Mouse (Mus musculus): ENCODE data around the gene Sptlc2. TPM values are rescaled to one million over a fixed set of nuclear protein-coding genes. Genes with fewer than 3 reads are reported as not detected.
"Not testable (repeated sequence)": the region's sequence is repeated elsewhere in the genome, so short reads cannot be mapped to it uniquely, and the experiment has no call there.

Gene Sptlc2
- total and polyA plus RNA-seq, 2 experiments from 2014 or later: 32.8 to 86.9 TPM

DNA sequence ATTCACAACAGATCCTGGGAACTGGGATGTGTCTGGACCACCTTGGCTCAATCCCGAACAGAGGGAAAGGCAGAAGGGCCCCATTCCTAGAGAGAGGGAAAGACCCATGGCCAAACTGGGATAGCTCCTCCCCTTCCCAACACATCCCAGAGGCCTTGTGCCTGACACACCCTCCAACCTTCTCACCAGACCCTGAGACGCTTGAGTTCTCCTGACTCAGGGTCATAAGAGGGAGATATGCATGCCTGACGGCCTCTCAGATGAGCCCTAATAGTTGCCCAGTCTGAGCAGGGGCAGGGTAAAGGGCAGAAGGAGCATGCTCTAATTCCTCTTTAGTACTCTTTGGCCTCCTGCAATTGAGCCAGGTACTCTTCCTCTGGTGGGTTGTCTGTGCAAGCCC lies 108.8 kb downstream of the Sptlc2 start:
- Histone ChIP-seq H3K9ac (replicated peaks; ENCODE audit: low read length) (no peak overlapping the region), H3K27me3 (ENCODE audit: insufficient read depth, low read length) (no peaks in the 10 kb centered on the region), H3K4me1 (ENCODE audit: insufficient read depth, low read length) (no peaks in the 10 kb centered on the region), H3K4me2 (ENCODE audit: low read depth, low read length) (no peak overlapping the region), H3K36me3 (ENCODE audit: insufficient read depth, low read length) (peaks cover 10% of the 10 kb centered on the region), H3K4me3 (ENCODE audit: low read length) (no peak overlapping the region), H3K27ac (no peak overlapping the region), H3K9me3 (ENCODE audit: low read length) (no peaks in the 10 kb centered on the region)
- DNase-seq (ENCODE audit: low spot score): no peak
- TF ChIP-seq CTCF (IDR thresholded peaks at IDR 0.05; ENCODE audit: low read depth): no peak
- 69% methylated on average over 3 of the region's 3 CpGs for WGBS
- ATAC-seq: no peak

DNA sequence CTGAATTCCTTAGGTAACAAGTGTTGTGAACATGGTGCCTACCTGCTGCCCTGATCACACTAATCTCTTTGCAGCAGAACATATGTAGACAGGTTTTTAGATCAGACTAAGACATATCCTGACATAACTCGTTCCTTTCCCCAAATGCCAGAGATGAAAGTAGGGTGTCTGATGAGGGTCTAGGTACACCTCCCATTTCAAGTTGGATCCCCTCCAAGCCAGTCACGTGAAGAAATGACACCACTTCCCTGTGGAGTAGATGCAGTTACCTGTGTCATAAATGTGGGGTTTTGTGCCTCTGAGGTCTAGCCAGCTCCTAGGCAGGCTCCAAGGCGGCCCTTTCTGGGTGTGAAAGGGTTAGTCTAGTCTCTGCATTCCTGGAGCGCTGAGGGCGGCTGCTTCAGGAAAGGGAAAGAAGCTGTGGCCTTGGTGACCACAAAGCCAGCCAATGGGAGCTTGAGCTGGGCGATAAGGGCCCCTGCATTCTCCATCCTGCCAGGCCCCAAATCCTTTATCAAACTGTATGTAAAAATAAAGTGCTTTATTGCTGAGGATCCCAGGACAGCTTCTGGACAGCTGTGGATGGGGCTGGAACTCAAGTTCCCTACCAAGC lies 109.9 kb downstream of the Sptlc2 start:
- Histone ChIP-seq H3K4me1 (ENCODE audit: insufficient read depth, low read length) (no peaks in the 10 kb centered on the region), H3K4me3 (ENCODE audit: low read length) (no peak overlapping the region), H3K4me2 (ENCODE audit: low read depth, low read length) (no peak overlapping the region), H3K27me3 (ENCODE audit: insufficient read depth, low read length) (no peaks in the 10 kb centered on the region), H3K9ac (replicated peaks; ENCODE audit: low read length) (no peak overlapping the region), H3K36me3 (ENCODE audit: insufficient read depth, low read length) (peaks cover 19% of the 10 kb centered on the region), H3K9me3 (ENCODE audit: low read length) (no peaks in the 10 kb centered on the region), H3K27ac (no peak overlapping the region)
- DNase-seq (ENCODE audit: low spot score) (no peak), ATAC-seq (no peak)
- no peak for TF ChIP-seq CTCF (IDR thresholded peaks at IDR 0.05; ENCODE audit: low read depth)
- WGBS: 29% methylated on average over 6 of the region's 6 CpGs

DNA sequence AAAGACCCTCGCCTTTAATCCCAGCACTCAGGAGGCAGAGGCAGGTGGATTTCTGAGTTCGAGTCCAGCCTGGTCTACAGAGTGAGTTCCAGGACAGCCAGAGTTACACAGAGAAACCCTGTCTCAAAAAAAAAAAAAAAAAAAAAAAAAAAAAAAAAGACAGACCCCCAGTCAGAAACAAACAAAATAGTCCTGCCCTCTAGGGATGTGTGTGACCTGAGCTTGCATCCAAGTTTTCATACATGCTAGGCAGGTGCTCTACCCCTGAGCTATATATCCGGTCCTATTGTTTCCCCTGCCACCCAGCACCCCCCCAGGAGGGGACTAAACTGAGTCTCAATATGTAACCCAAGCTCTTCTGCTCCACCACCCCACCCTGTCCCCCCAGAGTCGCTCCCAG lies 110.9 kb downstream of the Sptlc2 start:
- H3K4me2 ChIP-seq (ENCODE audit: low read depth, low read length); ATAC-seq; H3K27me3 ChIP-seq (ENCODE audit: insufficient read depth, low read length); DNase-seq (ENCODE audit: low spot score); H3K9ac ChIP-seq (replicated peaks; ENCODE audit: low read length); H3K9me3 ChIP-seq (ENCODE audit: low read length); H3K4me3 ChIP-seq (ENCODE audit: low read length); H3K4me1 ChIP-seq (ENCODE audit: insufficient read depth, low read length); H3K27ac ChIP-seq: not testable (repeated sequence)
- WGBS: 86% methylated on average over 4 of the region's 4 CpGs
- H3K36me3 ChIP-seq (ENCODE audit: insufficient read depth, low read length): peaks cover 29% of the 10 kb centered on the region

DNA sequence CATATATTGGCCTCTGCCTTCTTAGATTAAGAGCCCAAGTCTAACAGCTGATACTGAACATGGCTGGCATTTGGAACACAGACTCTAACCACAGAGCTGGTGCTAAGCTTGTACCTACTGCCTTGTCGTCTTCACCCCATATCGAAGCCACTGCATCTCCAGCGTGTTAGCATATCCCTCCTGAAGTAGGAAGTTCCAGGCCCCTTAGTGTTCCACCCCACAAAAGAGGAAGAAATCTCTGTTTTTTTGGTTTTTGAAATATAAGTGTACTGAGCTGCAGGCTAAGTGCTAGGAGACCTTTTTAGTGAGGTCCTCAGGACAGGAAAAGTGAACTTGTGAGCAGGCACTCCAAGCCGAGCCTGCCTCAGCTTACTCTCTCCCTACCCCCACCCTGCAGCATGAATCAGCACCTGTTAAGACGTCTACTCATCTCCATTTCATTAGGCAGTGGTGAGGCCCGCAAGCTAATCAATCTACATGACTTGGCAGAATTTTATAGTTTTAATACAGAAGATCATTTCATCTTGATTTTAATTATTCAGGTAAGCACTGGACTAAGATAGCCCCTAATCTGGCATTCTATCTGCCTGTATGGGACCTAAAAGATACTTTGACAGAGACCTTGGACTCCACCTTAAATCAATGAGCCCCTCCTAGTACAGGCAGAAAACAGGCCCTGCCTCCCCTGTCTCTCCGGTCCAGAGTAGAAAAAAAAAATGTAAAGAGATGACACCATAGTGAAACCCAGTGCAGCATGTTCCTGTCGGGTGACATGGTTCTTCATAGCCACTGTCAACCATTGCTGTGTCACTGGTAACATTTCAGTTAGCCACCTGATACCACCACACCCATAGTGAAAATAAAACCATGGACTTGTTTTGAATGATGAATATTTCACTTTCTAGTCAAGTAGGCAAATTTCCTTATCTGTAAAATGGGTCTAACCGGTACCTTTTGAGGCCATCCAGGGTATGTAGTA lies 113.0 kb downstream of the Sptlc2 start:
- H3K4me3 ChIP-seq (ENCODE audit: low read length): no peak overlapping the region
- no peak overlapping the region for H3K9ac ChIP-seq (replicated peaks; ENCODE audit: low read length)
- H3K4me1 ChIP-seq (ENCODE audit: insufficient read depth, low read length): no peaks in the 10 kb centered on the region
- peaks cover 50% of the 10 kb centered on the region for H3K36me3 ChIP-seq (ENCODE audit: insufficient read depth, low read length)
- no peak overlapping the region for H3K27ac ChIP-seq
- no peaks in the 10 kb centered on the region for H3K27me3 ChIP-seq (ENCODE audit: insufficient read depth, low read length)
- no peak for DNase-seq (ENCODE audit: low spot score)
- TF ChIP-seq CTCF (IDR thresholded peaks at IDR 0.05; ENCODE audit: low read depth): no peak
- no peak overlapping the region for H3K4me2 ChIP-seq (ENCODE audit: low read depth, low read length)
- WGBS: 85% methylated on average over 9 of the region's 9 CpGs
- no peak for ATAC-seq
- no peaks in the 10 kb centered on the region for H3K9me3 ChIP-seq (ENCODE audit: low read length)

DNA sequence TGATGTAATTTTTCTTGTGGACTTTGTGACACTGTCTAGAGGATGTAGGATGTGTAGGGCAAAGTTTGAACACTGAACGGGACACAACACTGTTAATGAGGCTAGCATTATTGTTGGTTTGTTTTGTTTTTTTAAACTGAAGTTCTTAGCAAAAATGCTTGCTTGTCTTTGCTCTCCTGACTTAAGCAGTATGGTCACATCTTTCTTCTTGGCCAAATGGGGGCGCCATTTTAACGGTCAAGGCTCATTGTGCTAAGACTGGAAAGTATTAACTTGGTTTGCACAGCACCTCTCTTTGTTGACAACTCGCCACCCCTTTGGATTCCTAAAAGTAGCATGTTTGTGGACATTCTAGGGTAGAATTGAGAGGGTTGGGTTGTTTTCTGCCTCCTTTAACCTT lies 120.5 kb downstream of the Sptlc2 start:
- Histone ChIP-seq H3K9me3 (ENCODE audit: low read length) (no peaks in the 10 kb centered on the region), H3K9ac (replicated peaks; ENCODE audit: low read length) (peak overlapping the region; percentile 86), H3K36me3 (ENCODE audit: insufficient read depth, low read length) (peaks cover 38% of the 10 kb centered on the region), H3K4me3 (ENCODE audit: low read length) (peak overlapping the region; percentile 84), H3K27me3 (ENCODE audit: insufficient read depth, low read length) (no peaks in the 10 kb centered on the region), H3K4me2 (ENCODE audit: low read depth, low read length) (peak overlapping the region; percentile 84), H3K27ac (no peak overlapping the region), H3K4me1 (ENCODE audit: insufficient read depth, low read length) (no peaks in the 10 kb centered on the region; the same call in 1 of the 2 replicates)
- peak; percentile 63 for TF ChIP-seq CTCF (IDR thresholded peaks at IDR 0.05; ENCODE audit: low read depth)
- ATAC-seq: no peak
- WGBS: 24% methylated on average over 4 of the region's 4 CpGs
- peak; percentile 66 for DNase-seq (ENCODE audit: low spot score)

DNA sequence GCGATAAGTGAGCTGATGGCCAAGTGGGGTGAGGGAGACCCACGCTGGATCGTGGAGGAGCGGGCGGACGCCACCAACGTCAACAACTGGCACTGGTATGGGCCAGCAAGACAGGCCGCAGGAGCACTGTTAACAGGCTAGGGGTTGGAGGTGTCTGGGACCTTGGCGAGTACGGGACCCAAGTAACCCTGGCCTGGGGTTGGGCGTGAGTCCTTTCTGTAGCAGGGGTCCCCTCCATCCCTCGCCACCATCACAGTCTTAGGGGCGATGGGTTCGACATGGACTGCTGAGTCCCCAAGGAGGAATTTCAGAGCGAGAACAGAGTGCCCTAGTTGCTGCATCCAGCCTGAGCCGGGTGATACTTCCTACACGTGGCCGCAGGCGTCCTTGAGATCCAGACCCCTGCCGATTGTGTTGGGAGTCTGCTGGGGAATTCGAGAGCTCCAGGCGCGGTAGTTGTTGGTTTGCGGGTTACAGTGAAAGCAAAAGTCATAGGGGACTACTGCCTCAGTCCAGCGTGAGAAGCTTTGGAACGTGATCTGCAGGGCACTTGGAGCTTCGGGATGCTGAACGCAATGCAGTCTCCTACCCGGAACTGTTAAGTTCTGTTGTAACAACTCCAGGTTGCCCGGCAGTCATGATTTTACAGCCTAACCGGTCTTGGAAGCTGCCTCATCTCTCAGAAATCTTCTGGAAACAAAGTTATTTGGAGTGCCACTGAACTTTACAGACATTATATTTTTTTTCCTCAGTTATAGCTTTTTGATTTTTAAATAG lies 121.1 kb downstream of the Sptlc2 start:
- Histone ChIP-seq H3K4me1 (ENCODE audit: insufficient read depth, low read length) (no peaks in the 10 kb centered on the region; the same call in 1 of the 2 replicates), H3K9me3 (ENCODE audit: low read length) (no peaks in the 10 kb centered on the region), H3K9ac (replicated peaks; ENCODE audit: low read length) (peak overlapping the region; percentile 86), H3K36me3 (ENCODE audit: insufficient read depth, low read length) (peaks cover 32% of the 10 kb centered on the region), H3K4me3 (ENCODE audit: low read length) (peak overlapping the region; percentile 84), H3K27ac (peak overlapping the region; percentile 91), H3K27me3 (ENCODE audit: insufficient read depth, low read length) (no peaks in the 10 kb centered on the region), H3K4me2 (ENCODE audit: low read depth, low read length) (peak overlapping the region; percentile 84)
- ATAC-seq: peak; percentile 67
- no peak for TF ChIP-seq CTCF (IDR thresholded peaks at IDR 0.05; ENCODE audit: low read depth)
- DNase-seq (ENCODE audit: low spot score): peak; percentile 47
- WGBS: under 1% methylated on average over 31 of the region's 31 CpGs

Measured in hindbrain, postnatal 0 days (tissue).